Mouse (Mus musculus): ENCODE data around the gene Inpp4b.

The Inpp4b gene

DNA sequence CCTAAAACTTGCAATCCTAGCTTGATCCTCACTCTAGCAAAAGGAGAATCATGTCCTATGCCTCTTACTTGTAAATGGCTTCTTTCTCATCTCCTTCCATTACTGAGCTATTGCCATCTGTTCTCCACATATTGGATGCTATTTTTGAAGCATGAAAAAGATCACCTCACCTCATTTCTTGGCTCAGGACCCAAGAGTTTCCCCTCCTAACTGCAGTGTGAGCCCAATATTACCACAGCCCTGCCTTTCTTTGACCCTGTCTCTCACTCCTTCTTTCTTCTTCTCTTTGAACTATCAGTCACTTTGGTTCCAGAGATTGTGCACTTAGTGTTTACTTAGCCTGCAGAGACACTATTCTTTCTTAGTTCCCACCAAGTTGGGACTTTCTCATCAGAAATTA, 489.1 kb downstream of the Inpp4b start:
- DNase-seq (ENCODE audit: low read depth, low spot score) = no peak

DNA sequence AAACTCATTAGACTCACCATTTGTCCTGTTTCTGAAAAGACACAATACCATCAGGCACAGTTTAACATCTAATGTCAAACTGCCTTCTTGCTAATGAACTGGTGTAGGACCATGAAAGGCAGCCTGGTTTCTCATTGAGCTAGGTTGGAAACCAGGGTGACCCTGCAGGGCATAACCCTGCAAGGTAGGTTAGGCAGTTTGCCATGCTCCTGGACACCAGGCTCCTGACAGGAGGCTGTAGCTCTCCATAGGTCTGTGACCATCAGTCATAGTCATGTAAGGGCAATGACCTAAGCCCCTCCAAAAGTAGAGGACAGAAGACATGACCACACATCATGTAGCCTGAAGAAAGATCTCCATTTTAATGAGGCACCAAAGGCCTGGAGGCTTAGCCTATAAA, 491.5 kb downstream of the Inpp4b start:
- no peak for DNase-seq (ENCODE audit: low read depth, low spot score)

DNA sequence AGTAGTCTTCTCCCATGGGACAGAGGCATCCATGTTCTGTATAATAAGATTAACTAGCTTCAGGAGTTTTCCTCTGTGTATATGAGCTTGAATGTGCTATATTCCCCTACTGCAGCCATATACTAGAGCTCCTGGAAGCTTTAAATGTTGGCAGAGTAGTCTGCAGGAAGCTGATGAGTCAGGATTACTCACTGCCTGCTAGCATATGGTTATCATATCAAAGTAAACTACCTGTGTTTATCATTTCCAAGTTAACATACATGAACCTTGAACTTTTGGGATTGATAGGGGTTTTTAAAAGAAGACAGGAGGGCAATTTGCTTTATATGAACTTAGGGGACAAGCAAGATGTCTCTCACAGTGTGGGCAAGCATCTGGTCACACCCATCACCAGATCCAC, 498.2 kb downstream of the Inpp4b start:
- DNase-seq (ENCODE audit: low read depth, low spot score) = no peak

DNA sequence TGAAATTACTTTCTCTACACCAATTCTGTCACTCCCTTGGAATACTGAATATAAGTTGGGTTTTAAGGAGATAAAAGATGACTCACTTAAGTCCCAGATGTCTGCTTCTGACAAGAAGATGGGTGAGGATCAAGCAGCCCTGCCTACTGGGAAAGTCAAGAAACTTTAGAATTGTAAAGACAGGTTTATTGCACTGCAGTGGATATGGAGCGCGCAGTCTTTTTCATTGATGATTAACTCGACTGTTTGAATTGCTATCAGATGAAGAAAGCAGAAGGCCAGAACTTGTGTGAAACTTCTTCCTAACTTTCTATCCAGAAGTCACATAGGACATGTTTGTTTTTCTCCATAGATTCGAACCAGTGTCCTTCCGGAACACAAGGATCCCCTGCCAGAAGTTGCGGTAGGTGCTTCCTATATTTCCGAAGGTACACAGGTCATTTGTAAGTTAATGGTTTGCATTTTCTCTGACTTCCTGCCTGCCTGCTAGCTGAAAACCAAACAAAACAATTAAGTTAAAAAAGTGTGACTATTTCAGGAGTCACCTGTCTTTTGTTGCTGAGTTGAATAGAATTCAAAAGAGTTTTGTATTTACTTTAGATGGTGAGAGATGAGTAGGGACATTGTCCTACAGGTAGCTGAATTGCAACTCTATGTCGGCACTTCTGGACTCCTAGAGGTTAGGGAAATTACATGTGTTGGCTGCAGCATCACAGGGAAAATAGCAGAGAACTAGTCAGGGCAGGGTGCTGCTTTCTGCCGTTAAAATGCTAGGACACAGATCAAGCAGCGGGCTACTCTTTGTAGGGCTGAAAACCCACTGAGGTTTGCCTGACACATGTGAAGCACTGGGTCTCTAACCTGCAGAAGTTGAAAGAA, 502.0 kb downstream of the Inpp4b start:
- no peak for DNase-seq (ENCODE audit: low read depth, low spot score)

DNA sequence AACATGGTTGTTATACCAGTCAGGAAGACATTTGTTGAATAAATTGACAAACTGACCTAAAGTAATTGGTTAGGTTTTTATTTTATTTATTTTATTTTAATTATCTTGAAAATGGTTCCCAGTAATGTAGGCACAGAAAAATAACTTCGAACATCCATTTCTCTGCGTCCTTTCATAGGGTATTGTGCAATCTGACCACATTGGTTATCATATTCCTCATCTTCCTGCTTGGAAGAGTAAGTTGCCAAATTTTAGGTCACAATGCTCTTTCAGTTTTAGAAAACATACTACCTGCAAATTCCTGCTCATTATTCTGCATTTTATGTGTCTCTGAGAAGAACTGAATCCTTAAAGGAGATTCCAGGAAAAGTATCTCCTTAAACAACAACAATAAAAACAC, 505.6 kb downstream of the Inpp4b start:
- DNase-seq (ENCODE audit: low read depth, low spot score) = no peak

DNA sequence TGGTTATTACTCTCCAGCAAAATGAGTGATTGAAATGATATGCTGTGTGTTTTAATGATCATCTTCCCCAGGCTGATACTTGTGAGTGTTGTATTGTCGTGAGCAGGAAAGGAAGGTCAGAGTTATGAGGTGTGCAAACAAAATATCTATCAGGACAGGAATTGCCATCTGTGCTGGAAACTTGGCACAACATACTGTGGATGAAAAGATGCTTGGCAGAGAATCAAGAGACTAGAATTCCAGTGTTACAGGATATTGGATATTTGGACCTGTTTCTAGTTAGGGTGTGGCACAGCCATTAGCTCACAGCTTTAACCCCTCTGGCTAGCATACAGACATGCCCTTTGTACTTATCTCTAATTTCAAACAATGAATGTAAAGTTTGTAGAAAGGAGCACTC, 507.6 kb downstream of the Inpp4b start:
- no peak for DNase-seq (ENCODE audit: low read depth, low spot score)

DNA sequence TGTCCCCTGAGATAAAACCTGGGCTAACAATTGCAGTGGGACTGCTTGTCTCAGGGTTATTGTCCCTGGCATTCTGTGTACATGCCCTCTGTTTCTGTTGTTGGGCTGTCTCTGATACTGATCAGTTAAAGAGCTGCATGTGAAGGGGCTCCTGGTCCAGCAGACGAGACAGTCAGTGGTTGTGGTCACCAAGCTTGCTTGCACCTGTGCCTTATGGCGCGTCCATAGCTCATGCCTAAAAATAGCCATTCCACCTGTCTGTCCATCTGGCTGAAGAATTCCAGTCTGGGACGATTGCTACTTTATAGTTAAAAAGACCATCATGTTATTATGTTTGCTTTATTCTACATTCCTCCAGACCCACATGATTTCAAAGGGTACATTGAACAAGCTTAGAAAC, 510.8 kb downstream of the Inpp4b start:
- DNase-seq (ENCODE audit: low read depth, low spot score) = no peak

DNA sequence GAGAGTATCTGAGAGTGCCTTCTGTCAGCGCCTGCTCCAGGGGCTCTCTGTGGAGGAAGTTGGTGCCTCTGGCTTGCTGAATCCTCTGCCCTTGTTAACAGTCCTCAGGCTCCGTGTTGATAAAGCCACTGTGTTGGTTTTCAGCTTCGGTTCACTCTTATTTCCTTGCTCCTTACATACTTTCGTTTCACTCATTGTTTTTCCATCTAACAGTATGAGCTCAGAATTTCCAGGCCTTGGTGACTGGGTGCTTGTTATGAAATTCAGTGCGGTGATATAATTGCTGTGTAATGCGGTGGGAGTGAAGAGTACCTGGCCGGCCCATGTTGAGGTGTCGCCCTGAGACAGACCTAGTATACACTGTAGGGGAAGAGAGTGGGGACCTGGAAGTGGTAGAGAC, 512.2 kb downstream of the Inpp4b start:
- DNase-seq (ENCODE audit: low read depth, low spot score) = no peak

DNA sequence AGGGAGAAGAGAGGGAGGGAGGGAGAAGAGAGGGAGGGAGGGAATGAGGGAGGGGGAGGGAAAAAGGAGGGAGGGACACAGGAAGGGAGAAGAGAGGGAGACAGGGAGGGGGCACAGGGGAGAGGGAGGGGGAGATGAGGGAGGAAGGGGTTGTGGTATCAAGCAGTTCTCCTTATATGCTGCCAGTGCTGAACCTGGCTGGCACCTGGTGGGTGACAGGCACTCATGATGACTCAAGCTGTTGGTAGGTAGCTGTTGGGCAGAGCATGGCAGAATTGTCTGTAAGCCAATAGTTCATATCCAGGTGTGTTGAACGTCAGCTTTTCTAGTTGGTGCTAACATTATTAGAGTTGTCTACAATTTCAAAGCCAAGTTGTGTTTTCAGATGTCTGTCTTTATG, 512.7 kb downstream of the Inpp4b start:
- DNase-seq (ENCODE audit: low read depth, low spot score) = no peak

DNA sequence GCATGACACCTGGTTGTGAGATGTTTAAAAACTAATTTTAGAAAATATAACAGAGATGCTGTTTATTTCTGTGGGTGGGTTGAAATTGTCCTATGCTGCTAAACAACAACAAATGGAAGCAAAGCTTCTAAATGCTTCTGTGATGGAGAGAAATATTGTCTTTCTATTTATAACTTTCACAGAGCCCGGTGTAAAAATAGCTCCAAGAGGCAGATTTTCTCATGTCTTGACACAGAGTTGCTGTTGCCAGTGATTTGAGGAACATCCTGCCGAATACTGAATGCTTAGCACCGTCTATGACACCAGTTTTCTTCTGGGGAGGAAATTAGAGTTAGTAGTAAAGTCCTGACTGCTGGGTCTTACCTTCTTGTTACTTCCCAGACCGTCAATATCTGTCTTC, 513.8 kb downstream of the Inpp4b start:
- DNase-seq (ENCODE audit: low read depth, low spot score) = no peak

DNA sequence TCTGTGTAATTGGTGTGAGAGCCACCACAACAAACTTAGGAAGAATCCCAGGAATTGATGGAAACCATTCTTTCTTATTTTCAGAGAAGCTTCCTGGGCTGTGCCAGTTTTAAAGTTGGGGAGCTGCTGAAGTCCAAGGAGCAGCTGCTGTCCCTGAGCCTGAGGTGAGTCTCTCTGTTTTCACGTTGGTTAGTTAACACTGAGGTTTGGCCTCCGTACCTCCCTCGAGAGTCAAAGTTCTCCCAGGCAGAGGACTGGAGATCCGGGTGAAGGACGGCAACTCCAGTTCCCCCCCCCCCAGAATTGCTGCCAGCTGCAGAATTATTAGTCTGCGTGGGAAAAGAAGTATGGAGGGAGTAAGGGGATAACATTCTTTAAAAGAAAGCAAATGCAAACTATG, 514.3 kb downstream of the Inpp4b start:
- DNase-seq (ENCODE audit: low read depth, low spot score) = no peak

DNA sequence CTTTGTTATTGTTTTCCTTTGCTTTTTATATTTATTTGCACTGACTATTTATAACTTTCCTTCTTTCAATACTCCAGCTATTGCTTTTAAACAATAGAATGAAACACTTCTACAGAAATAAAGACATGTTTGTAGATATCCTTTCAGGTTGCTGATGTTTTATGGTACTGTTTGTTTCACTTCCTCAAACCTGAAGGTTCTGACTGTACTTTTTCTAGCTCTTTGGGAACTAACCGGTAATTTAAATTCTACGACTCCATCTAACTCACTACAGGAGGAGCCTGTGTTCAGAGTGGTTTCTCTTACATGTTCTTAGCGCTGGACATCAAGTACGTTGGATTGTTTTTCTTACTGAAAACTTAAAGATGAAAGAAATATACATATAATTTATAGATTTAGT, 516.0 kb downstream of the Inpp4b start:
- DNase-seq (ENCODE audit: low read depth, low spot score) = no peak

DNA sequence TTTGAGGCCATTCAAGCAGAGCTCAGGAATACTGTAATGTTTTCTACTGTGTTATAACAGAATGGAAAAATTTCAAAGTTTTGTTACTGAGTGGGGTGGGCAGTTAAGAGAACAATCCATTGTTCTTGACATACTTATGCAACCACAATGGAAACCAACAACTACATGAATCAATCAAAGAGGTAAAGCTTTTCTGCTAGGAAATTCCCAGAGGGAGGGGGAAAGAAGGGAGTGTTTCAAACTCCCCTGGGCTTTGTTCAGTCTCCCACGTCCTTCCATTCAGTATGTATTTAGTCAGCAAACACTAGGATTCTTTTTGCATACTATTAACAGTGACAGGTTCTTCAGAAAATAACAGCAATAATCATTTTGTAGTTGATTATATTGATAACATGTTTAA, 517.4 kb downstream of the Inpp4b start:
- no peak for DNase-seq (ENCODE audit: low read depth, low spot score)

DNA sequence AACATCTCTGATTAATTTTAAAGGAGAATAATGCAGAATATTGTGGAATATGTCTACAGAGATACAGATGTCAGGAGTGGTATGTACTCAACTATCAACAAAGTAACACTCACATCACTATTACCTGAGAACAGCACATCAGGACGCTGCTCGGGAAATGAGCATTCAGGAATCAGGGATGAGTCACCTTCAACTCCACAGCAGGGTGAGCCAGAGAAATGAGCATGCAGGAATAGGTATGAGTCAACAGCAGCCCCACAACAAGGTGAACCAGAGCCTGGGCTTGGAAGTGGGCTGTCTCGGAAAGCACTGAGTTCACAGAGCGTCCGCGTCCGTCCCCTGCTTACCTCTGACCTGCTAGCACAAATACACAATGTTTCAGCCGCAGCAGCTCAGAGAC, 519.0 kb downstream of the Inpp4b start:
- no peak for DNase-seq (ENCODE audit: low read depth, low spot score)

DNA sequence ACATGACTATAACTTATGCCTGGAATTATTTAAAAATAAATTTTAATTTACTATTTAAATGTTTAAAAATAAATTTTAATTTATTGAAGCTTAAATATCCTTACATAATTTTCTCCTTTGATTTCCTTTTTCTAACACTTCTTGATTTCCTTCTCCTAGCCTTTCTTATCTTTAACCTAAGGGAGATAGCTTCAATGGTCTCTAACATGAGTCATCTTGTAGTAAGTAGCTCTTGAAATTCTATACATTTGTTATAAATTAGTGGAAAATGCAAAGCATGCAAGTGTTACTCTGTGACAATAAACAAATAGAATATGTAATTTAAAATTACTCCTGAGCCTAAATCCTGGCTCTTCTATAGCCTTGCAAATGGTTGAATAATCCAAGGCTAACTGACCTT, 520.4 kb downstream of the Inpp4b start:
- no peak for DNase-seq (ENCODE audit: low read depth, low spot score)

DNA sequence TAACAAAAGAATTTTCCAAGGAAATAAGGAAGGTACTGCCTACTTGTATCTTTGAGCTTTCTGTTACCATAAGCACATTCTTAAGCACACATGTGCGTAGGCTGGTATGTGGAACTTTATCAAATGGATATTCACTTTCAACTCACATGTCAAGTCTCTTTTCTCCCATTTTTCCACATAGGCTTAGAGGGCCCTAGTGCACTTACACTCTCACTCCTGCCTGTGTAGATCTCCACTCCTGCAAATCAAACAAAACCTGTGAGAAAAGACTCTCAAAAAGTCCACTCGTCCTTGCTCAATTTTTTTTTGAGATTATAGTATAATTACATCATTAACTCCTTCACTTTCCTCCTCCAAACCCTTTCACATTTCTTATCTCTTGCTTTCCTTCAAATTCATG, 522.0 kb downstream of the Inpp4b start:
- DNase-seq (ENCODE audit: low read depth, low spot score) = no peak

DNA sequence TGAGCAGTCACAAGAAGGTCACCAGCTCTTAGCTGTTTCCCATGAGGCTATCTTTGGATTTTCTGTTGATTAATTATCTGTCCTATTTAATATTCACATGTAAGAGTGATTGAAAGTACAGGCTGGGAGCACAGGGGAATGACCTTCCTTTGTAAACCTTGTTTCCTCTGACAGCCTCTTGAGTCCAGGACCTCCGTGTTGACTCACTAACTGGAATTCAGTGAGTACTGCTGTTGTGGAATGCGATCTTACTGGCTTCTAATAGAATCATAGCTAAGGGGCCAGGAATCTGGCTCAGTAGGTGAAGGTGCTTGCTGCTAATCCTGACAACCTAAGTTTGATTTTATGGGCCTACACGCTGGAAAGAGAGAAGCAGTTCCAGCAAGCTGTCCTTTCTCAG, 523.3 kb downstream of the Inpp4b start:
- no peak for DNase-seq (ENCODE audit: low read depth, low spot score)

DNA sequence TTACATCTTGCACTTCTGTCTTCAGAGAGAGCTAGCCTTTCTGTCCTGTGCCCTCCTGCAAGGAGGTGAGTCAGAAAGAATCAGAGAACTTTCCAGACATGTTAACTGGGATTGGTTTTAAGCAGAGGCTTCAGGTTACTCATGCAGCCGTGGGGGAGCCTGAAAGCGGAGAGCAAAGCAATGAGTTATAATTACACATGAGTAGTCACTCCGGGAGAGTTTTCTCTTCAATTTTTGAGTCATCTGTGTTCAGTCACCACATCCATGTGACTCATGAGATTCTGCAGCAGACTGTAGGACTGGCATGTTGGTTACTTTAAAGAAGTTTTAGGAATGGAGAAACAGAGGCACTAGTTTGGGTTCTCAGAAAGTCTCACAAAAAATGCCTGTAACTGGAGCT, 524.7 kb downstream of the Inpp4b start:
- DNase-seq (ENCODE audit: low read depth, low spot score) = no peak

DNA sequence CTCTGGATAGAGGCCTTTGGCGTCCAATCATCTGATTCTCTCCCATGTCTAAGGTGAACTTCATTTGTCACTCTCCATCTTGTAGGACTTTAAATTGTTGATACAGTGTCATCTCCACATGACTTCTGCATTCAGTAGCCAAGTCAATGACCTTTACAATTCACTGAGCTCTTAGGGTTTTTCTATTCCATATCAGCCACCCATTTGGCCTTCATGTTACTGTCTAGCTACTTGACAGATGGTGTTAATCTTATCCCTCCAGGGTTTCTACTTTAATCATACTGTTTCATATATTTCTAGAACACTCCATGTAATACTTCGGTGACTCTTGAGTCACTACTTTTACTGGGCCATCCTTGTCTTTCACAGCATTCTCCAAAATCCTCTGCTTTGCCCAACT, 528.1 kb downstream of the Inpp4b start:
- DNase-seq (ENCODE audit: low read depth, low spot score) = no peak

DNA sequence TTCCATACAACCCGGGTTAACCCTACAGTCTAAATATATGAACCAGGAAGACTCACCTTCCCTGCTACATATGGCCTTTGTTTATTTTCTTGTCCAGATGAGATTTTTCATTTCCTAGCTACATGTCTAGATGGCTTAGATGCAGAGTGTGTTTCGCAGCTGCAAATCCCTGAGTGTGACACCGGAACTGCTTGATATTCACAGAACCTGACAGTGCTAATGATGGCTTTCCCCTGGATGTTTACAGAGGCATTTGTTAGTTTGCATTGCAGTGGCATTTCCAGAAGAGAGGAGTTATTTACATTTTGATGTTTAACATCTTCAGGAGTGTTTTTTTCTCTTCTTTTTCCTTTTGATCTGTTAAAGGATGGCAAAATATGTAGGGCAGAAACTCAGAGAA, 537.7 kb downstream of the Inpp4b start:
- no peak for DNase-seq (ENCODE audit: low read depth, low spot score)

DNA sequence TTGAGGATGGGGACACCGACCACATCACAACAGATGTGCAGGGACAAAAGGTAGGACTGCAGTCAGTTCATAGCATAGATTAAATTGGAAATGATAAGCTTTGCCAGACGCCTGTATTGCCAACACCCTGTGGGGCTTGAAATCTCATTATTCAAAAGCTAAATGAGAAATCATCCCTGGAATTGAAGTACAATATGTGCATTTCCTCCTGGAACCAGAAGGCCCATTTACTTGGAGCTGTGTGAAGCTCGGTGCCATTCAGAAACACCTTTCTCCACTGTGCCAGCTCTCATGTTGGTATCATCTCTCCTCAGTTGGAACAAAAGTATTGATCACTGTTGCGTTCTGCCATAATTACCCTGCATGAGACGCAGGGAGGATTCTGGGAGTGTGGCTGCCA, 541.8 kb downstream of the Inpp4b start:
- DNase-seq (ENCODE audit: low read depth, low spot score) = no peak

DNA sequence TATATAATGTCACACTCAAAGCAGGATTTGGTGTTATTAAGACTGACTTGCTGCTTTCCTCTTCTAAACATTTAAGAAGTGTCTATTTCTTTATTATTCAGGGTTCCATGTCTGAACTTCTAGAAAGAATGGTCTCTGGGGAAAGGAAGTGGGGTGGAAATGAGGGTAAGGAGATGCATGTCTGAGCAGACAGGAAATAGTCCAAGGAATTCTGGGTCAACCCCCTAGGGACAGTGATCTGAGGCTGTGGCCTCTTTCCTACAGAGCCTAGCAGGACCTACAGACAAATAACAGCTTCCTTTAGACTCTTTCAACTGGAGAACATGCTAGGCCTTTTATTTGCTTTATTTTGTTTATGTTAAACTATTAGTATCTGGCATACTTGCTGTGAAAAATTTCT, 546.5 kb downstream of the Inpp4b start:
- DNase-seq (ENCODE audit: low read depth, low spot score) = no peak

DNA sequence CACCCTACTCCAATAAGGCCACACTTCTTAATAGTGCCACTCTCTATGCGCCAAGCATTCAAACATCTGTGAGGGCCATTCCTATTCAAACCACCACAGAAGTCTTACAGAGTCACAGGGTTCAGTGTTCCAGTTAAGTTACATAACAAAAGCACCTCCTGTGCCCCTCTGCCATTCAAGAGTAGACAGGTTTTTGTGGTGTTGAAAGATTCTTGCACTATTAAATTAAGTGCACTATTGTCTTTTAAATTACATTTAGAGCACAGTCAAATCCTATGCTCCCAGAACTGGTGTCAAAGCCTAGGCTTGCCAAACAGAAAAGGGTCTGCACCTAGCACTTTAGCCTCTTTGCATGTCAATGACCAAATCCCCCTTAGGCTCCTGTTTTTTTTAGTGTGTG, 550.9 kb downstream of the Inpp4b start:
- peak; percentile 80 for DNase-seq (ENCODE audit: low read depth, low spot score)

DNA sequence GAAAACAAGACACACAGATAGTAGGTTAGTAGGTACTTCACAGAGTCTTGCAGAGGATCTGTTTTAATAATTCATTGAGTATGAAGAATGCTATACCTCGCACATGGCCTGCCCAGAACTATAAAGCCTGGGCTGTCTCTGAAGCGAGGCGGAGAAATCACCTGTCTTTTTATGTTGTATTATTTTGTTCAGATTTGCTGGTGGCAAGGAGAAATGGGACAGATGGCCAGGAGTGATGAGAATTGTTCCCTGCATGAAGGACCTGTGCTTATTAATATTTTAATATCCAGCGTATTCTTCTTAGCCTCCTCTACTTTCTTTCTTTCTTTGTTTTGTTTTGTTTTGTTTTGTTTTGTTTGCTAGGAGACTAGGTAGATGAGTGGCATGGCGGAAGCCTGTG, 604.5 kb downstream of the Inpp4b start:
- DNase-seq (ENCODE audit: low read depth, low spot score) = no peak
